Comparison of ENCODE assay signal across 17 mouse cellular contexts in genomic region chr8:3256147-3256940, GRCm38 (mm10). TPM values are rescaled to one million over a fixed set of nuclear protein-coding genes. Genes with fewer than 3 reads are reported as not detected.
A peak's percentile ranks its signal among the peaks of the same experiment; 100 is the strongest.
DNase-seq lines count a peak whose midpoint lies in the region; ATAC-seq and TF ChIP-seq lines count a peak whose summit lies in the region.
"Had no signal": no experiment of that assay in that cellular context is flagged by ENCODE, and none has a peak within 500 bp of the region (broad histone marks: within the 10 kb centered on the region; RNA-seq: fewer than 3 reads in every experiment).

No protein-coding gene starts in this region.

- H3K4me2 ChIP-seq in kidney, embryonic 14.5 days (replicated peaks; ENCODE audit: low read depth, low read length) = no peak overlapping the region
- H3K4me2 ChIP-seq in liver, embryonic 16.5 days (ENCODE audit: low read depth, low read length) = no peak overlapping the region
- H3K4me2 ChIP-seq: hindbrain, embryonic 13.5 days; neural tube, embryonic 13.5 days had no signal

- H3K27ac ChIP-seq in gastrocnemius, adult 2 months = peak overlapping the region; percentile 46
- H3K27ac ChIP-seq in kidney, embryonic 14.5 days (ENCODE audit: low read depth, low read length) = no peak overlapping the region
- peak overlapping the region; percentile 53 for H3K27ac ChIP-seq in brown adipose tissue, adult 24 weeks (replicated peaks; ENCODE audit: low read depth, low read length)
- peak overlapping the region; percentile 72 for H3K27ac ChIP-seq in liver, embryonic 16.5 days (ENCODE audit: low read length)
- H3K27ac ChIP-seq: hindbrain, embryonic 13.5 days; macrophage; neural tube, embryonic 13.5 days had no signal

- H3K36me3 ChIP-seq in kidney, embryonic 14.5 days (ENCODE audit: control insufficient read depth, insufficient read depth, low read length) = peaks cover 15% of the 10 kb centered on the region; the same call in 1 of the 2 replicates
- peaks cover 9% of the 10 kb centered on the region for H3K36me3 ChIP-seq in liver, embryonic 16.5 days (ENCODE audit: control insufficient read depth, insufficient read depth)

- WGBS in kidney, embryonic 14.5 days = 87% methylated on average over 5 of the region's 5 CpGs
- WGBS in liver, embryonic 16.5 days (ENCODE audit: insufficient replicate concordance) = 65% methylated on average over 5 of the region's 5 CpGs

- TF ChIP-seq CTCF in gastrocnemius, adult 2 months (IDR thresholded peaks at IDR 0.05) = no peak

- H3K9ac ChIP-seq in kidney, embryonic 14.5 days (ENCODE audit: low read depth, low read length) = no peak overlapping the region
- H3K9ac ChIP-seq in liver, embryonic 16.5 days (ENCODE audit: low read depth, low read length) = no peak overlapping the region
- H3K9ac ChIP-seq: hindbrain, embryonic 13.5 days; neural tube, embryonic 13.5 days had no signal

- no peaks in the 10 kb centered on the region for H3K4me1 ChIP-seq in kidney, embryonic 14.5 days (ENCODE audit: control insufficient read depth, insufficient read depth, low read length)
- peaks cover 25% of the 10 kb centered on the region for H3K4me1 ChIP-seq in brown adipose tissue, adult 24 weeks (ENCODE audit: control insufficient read depth, insufficient read depth, insufficient read length, low read length)
- peaks cover 8% of the 10 kb centered on the region for H3K4me1 ChIP-seq in liver, embryonic 16.5 days (ENCODE audit: control insufficient read depth, low read depth, low read length)

- H3K27me3 ChIP-seq in kidney, embryonic 14.5 days (ENCODE audit: control insufficient read depth, insufficient read depth, low read length) = no peaks in the 10 kb centered on the region
- H3K27me3 ChIP-seq in liver, embryonic 16.5 days (ENCODE audit: control insufficient read depth, insufficient read depth, low read depth, low read length) = no peaks in the 10 kb centered on the region
- H3K27me3 ChIP-seq: hindbrain, embryonic 13.5 days; neural tube, embryonic 13.5 days had no signal

- H3K4me3 ChIP-seq in gastrocnemius, adult 2 months = no peak overlapping the region
- no peak overlapping the region for H3K4me3 ChIP-seq in kidney, embryonic 14.5 days (ENCODE audit: low read length)
- H3K4me3 ChIP-seq in brown adipose tissue, adult 24 weeks (ENCODE audit: insufficient read depth, low read depth, low read length) = no peak overlapping the region
- H3K4me3 ChIP-seq in liver, embryonic 16.5 days (ENCODE audit: low read depth, low read length) = no peak overlapping the region
- H3K4me3 ChIP-seq: hindbrain, embryonic 13.5 days; neural tube, embryonic 13.5 days had no signal

- intact Hi-C loops in gastrocnemius, adult 2 months (cut with DNase I) = no loop called here

- H3K9me3 ChIP-seq in kidney, embryonic 14.5 days (ENCODE audit: control insufficient read depth, low read length) = no peaks in the 10 kb centered on the region
- no peaks in the 10 kb centered on the region for H3K9me3 ChIP-seq in liver, embryonic 16.5 days (replicated peaks; ENCODE audit: control insufficient read depth, low read length)
- H3K9me3 ChIP-seq: hindbrain, embryonic 13.5 days; neural tube, embryonic 13.5 days had no signal

- no peak for DNase-seq in gastrocnemius, adult 2 months
- no peak for DNase-seq in gastrocnemius, postnatal 25 days
- DNase-seq in kidney, adult 8-10 months = peak; percentile 31 to 69
- DNase-seq in cerebellum, adult 9-10 months = no peak
- no peak for DNase-seq in testis, postnatal 10 days (ENCODE audit: low spot score)
- DNase-seq: B cell, adult 2 months; gastrocnemius, postnatal 10 days; lung, adult 18-20 months; midbrain, embryonic 14.5 days; thymus, postnatal 14 days had no signal

- ATAC-seq in kidney, embryonic 14.5 days (ENCODE audit: low FRiP score, low TSS enrichment) = no peak
- peak; percentile 80 for ATAC-seq in liver, embryonic 16.5 days (ENCODE audit: low read depth)
- ATAC-seq: forebrain, embryonic 14.5 days had no signal

RNA-seq across cellular contexts. Expression of gene Insr, which starts 23.1 kb away (rescaled TPM):
- 10 to 100 TPM; 54.4 to 63.5 TPM for total RNA-seq in gastrocnemius, adult 2 months (2021)
- 10 to 100 TPM; 51.6 to 55.8 TPM for total RNA-seq in gastrocnemius, postnatal 25 days (2021)
- polyA plus RNA-seq in kidney, embryonic 14.5 days (2014; fragmentation: Nextera tagmentation; extraction: Ambion mirVana) = 33.2 and 40.2 TPM in 2 replicates
- 25.0 and 35.7 TPM in 2 replicates for polyA plus RNA-seq in brown adipose tissue, adult 24 weeks (2012; ENCODE audit: insufficient read depth, insufficient read length, missing spikeins)
- 23.6 and 26.7 TPM in 2 replicates for polyA plus RNA-seq in liver, embryonic 16.5 days (2015; fragmentation: Nextera tagmentation; extraction: Ambion mirVana)

Comparison
In these comparisons a context has a peak if more than half of its experiments do, and no peak if none do; other contexts are left out.
1. DNase-seq: peak in kidney, adult 8-10 months (2 of 2); none in gastrocnemius, adult 2 months (single experiment), gastrocnemius, postnatal 25 days (single experiment), cerebellum, adult 9-10 months (single experiment) and testis, postnatal 10 days (single experiment).